Mouse (Mus musculus): ENCODE data around the gene Scap.

GRCm38 (mm10) chr9:110388011-110388410, 54.9 kb downstream of the Scap start:
- no peak for TF ChIP-seq POLR2A (IDR thresholded peaks at IDR 0.05; ENCODE audit: insufficient read length, low read depth)
- TF ChIP-seq TCF12 (IDR thresholded peaks at IDR 0.05; ENCODE audit: insufficient read depth, poor library complexity, severe bottlenecking): no peak
- TF ChIP-seq CEBPB (IDR thresholded peaks at IDR 0.05; ENCODE audit: insufficient read depth, poor library complexity, severe bottlenecking): no peak
- no peak for TF ChIP-seq MYOG (IDR thresholded peaks at IDR 0.05; ENCODE audit: control insufficient read depth in 1 of 3, insufficient read depth in 1 of 3, insufficient read length in 2 of 3, low read depth in 2 of 3)
- TF ChIP-seq TCF3 (IDR thresholded peaks at IDR 0.05; ENCODE audit: insufficient read length, low read depth): no peak
- no peak for TF ChIP-seq POLR2AphosphoS2 (IDR thresholded peaks at IDR 0.05; ENCODE audit: insufficient read length, low read depth)
- no peak for TF ChIP-seq USF1 (IDR thresholded peaks at IDR 0.05; ENCODE audit: low read depth)
- TF ChIP-seq E2F4 (IDR thresholded peaks at IDR 0.05; ENCODE audit: insufficient read depth): no peak
- no peak for TF ChIP-seq MAX (IDR thresholded peaks at IDR 0.05; ENCODE audit: low read depth)
